Mouse (Mus musculus) ES-Bruce4 (cell line): ENCODE data around the gene Slc27a2. TPM values are rescaled to one million over a fixed set of nuclear protein-coding genes. Genes with fewer than 3 reads are reported as not detected.
"Not testable (repeated sequence)": the region's sequence is repeated elsewhere in the genome, so short reads cannot be mapped to it uniquely, and the experiment has no call there.

Experiments used
- H3K27ac ChIP-seq: 2 replicates; pipeline ENCODE4 v1.5.1; 2012; ENCODE audit warnings: low read length, inconsistent platforms; ENCODE audit not compliant: insufficient read depth
- H3K27me3 ChIP-seq: 2 replicates; pipeline ENCODE4 v1.6.1; 2012; ENCODE audit warnings: mild to moderate bottlenecking, low read length, inconsistent platforms; ENCODE audit not compliant: control insufficient read depth, poor library complexity, insufficient read depth, severe bottlenecking
- H3K36me3 ChIP-seq: 2 replicates; pipeline ENCODE4 v1.6.1; 2012; ENCODE audit warnings: inconsistent platforms, mild to moderate bottlenecking, low read length, moderate library complexity; ENCODE audit not compliant: control insufficient read depth, poor library complexity, insufficient read depth, severe bottlenecking
- H3K4me1 ChIP-seq: one replicate; pipeline ENCODE4 v1.8.1; 2011; ENCODE audit warnings: low read length; ENCODE audit not compliant: control insufficient read depth, insufficient read depth
- H3K4me3 ChIP-seq: 2 replicates; pipeline ENCODE4 v1.5.1; 2011; ENCODE audit warnings: low read depth, mild to moderate bottlenecking, low read length
- H3K9ac ChIP-seq: 2 replicates; pipeline ENCODE4 v1.6.1; 2012; ENCODE audit warnings: low read depth, mild to moderate bottlenecking, inconsistent platforms; ENCODE audit not compliant: poor library complexity, severe bottlenecking
- H3K9me3 ChIP-seq: replicated peaks from 2 replicates; pipeline ENCODE4 v1.6.1; 2012; ENCODE audit warnings: mild to moderate bottlenecking, low read length, inconsistent platforms; ENCODE audit not compliant: control insufficient read depth, poor library complexity, insufficient read depth, severe bottlenecking
- CTCF ChIP-seq: IDR thresholded peaks from one replicate; pipeline ENCODE4 v1.8.1; 2011; ENCODE audit warnings: low read depth, low read length
- EP300 ChIP-seq: IDR thresholded peaks from 2 replicates; pipeline ENCODE4 v1.6.1; 2011; ENCODE audit warnings: low read depth, low read length; ENCODE audit not compliant: insufficient read depth
- POLR2A ChIP-seq: IDR thresholded peaks from one replicate; pipeline ENCODE4 v1.8.1; 2011; ENCODE audit warnings: low read length; ENCODE audit not compliant: insufficient read depth
- polyA plus RNA-seq: library from polyadenylated mRNA; stranded (reverse); fragments of >200 nt; gene quantifications from 2 replicates; pipeline ENCODE4 v1.2.4, GENCODE M21; 2011; ENCODE audit warnings: low read depth; ENCODE audit not compliant: missing spikeins, insufficient read depth, insufficient read length

The Slc27a2 gene
- polyA plus RNA-seq, 1 experiment = 9.7 TPM

GRCm38 (mm10) chr2:126519872-126520581 is 32.2 kb upstream of the Slc27a2 start:
- TF ChIP-seq POLR2A = no peak
- TF ChIP-seq CTCF = no peak
- TF ChIP-seq EP300 = no peak
- Histone ChIP-seq H3K27me3 (no peaks in the 10 kb centered on the region), H3K4me3 (no peak overlapping the region), H3K9me3 (no peaks in the 10 kb centered on the region), H3K9ac (no peak overlapping the region), H3K36me3 (no peaks in the 10 kb centered on the region), H3K27ac (no peak overlapping the region), H3K4me1 (peaks cover 2% of the 10 kb centered on the region)

GRCm38 (mm10) chr2:126520828-126521227 is 31.4 kb upstream of the Slc27a2 start:
- no peak overlapping the region for H3K27ac ChIP-seq
- H3K36me3 ChIP-seq = no peaks in the 10 kb centered on the region
- TF ChIP-seq POLR2A (no peak), EP300 (no peak), CTCF (no peak)
- peaks cover 2% of the 10 kb centered on the region for H3K4me1 ChIP-seq
- H3K9ac ChIP-seq = no peak overlapping the region
- H3K27me3 ChIP-seq = no peaks in the 10 kb centered on the region
- no peaks in the 10 kb centered on the region for H3K9me3 ChIP-seq
- no peak overlapping the region for H3K4me3 ChIP-seq

- TF ChIP-seq POLR2A (no peak), CTCF (no peak), EP300 (no peak)
- no peaks in the 10 kb centered on the region for H3K9me3 ChIP-seq
- H3K36me3 ChIP-seq = no peaks in the 10 kb centered on the region
- no peak overlapping the region for H3K9ac ChIP-seq
- no peak overlapping the region for H3K4me3 ChIP-seq
- H3K27ac ChIP-seq = no peak overlapping the region
- H3K4me1 ChIP-seq = peaks cover 2% of the 10 kb centered on the region
- no peaks in the 10 kb centered on the region for H3K27me3 ChIP-seq
Observed at GRCm38 (mm10) chr2:126521471-126521870, 30.7 kb upstream of the Slc27a2 start.

- H3K27me3 ChIP-seq = no peaks in the 10 kb centered on the region
- H3K27ac ChIP-seq = no peak overlapping the region
- H3K9ac ChIP-seq = no peak overlapping the region
- peaks cover 2% of the 10 kb centered on the region for H3K4me1 ChIP-seq
- no peaks in the 10 kb centered on the region; the same call in 1 of the 2 replicates for H3K9me3 ChIP-seq
- no peak for TF ChIP-seq CTCF
- no peak for TF ChIP-seq POLR2A
- no peaks in the 10 kb centered on the region for H3K36me3 ChIP-seq
- no peak overlapping the region for H3K4me3 ChIP-seq
Observed at GRCm38 (mm10) chr2:126522056-126522455, 30.2 kb upstream of the Slc27a2 start.

GRCm38 (mm10) chr2:126523101-126523745 is 29.0 kb upstream of the Slc27a2 start:
- H3K4me3 ChIP-seq, H3K9ac ChIP-seq, H3K4me1 ChIP-seq, H3K27me3 ChIP-seq, H3K36me3 ChIP-seq, H3K9me3 ChIP-seq: not testable (repeated sequence)
- peak overlapping the region; percentile 86 for H3K27ac ChIP-seq

- Histone ChIP-seq H3K27me3 (no peaks in the 10 kb centered on the region), H3K9ac (no peak overlapping the region), H3K9me3 (peaks cover 3% of the 10 kb centered on the region), H3K36me3 (no peaks in the 10 kb centered on the region), H3K27ac (no peak overlapping the region), H3K4me1 (peaks cover 2% of the 10 kb centered on the region), H3K4me3 (no peak overlapping the region)
- TF ChIP-seq POLR2A = no peak
- TF ChIP-seq CTCF = no peak
- no peak for TF ChIP-seq EP300
Observed at GRCm38 (mm10) chr2:126524271-126524670, 27.9 kb upstream of the Slc27a2 start.
